Mouse (Mus musculus) adipocyte (in vitro differentiated cells): ENCODE results near the gene Emc4.

Source experiments
- DNase-seq: peaks from one replicate; pipeline ENCODE4 v3.0.0-alpha.2; 2016; ENCODE audit warnings: low spot score

The Emc4 gene

GRCm38 (mm10) chr2:112367726-112368673 is at the start of gene Emc4:
Emc4 (minus strand) TSS chr2:112368027.
- DNase-seq: peak; percentile 95

DNA sequence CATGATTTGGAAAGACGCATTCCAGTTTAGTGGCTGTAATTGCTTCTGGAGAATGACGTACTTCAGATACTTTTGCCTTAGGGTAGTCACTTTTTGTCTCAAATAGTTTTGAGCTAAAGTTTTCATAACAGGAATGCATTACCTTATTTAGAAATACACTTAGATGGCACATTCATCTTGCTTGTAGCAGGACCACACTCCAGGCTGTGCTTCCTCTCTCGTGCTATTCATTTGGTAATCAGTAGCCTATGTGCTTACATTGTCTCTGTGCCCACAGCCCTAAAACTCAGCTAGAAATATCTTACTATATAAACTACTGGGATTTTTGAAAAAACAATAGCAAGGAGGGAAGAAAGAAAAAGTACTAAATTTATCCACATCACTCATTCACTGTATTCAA is 39.2 kb upstream of the Emc4 start:
- no peak for DNase-seq

- DNase-seq: no peak
Observed at GRCm38 (mm10) chr2:112396649-112397048, 28.8 kb upstream of the Emc4 start.

GRCm38 (mm10) chr2:112393958-112394357 is 26.1 kb upstream of the Emc4 start:
- DNase-seq: no peak

- no peak for DNase-seq
Observed at GRCm38 (mm10) chr2:112392689-112393088, 24.9 kb upstream of the Emc4 start.

GRCm38 (mm10) chr2:112391346-112392000 is 23.6 kb upstream of the Emc4 start:
- DNase-seq: peak; percentile 53

DNA sequence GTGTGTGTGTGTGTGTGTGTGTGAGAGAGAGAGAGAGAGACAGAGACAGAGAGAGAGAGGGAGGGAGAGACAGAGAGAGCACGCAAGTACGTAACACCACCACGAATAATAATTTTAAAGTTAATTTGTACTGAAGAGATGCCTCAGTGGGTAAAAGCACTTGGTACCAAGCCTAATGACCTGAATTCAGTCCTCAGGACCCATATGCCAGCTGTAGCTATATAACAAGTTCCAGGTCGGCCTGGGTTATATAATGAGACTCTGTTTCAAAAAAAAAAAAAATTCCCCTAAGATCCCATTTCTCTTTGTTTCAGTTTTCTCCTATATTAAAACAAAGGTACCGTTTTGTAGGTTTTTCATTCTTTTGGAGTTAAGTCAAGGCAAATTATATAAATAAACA is 23.0 kb upstream of the Emc4 start:
- DNase-seq: no peak

DNA sequence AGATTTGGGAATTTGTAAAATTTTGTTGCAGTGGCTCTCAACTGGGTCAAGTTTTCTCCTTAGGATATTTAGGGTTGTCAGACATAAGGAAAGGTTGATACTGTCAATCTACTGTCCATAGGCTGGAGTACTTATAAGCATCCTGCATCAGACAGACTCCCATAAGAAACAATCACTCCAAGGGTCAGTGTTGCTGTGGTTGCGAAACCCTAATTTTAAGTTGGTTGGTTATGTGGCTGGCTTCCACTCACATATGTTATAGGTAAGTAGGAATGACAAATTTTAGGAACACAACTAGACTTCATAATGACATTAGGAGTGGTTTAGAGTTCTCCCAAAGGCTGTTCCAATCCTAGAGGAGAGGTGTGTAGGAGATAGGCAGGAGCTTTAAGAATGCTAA is 13.4 kb upstream of the Emc4 start:
- DNase-seq: no peak

DNA sequence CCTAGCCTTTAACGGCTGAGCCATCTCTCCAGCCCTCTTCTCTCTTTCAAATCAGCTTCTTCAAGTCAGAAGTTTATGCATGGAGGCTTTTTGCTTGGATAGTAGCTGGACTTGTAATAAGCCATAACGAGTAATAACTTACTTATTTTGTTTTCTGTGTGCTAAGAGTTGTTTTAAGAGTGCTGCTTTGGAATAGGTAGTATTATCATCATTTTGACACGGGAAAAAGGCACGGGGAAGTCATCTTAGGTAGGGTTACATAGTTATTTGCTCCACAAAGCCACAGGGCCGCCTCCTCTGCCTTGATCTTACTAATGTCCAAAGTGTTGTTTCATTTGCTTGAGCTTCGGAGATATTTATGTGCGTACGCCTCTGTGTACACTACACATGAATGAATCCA is 12.3 kb upstream of the Emc4 start:
- peak; percentile 33 for DNase-seq

- peak; percentile 95 for DNase-seq
Observed at GRCm38 (mm10) chr2:112378973-112379898, 11.4 kb upstream of the Emc4 start, which contains the start of gene Katnbl1. Katnbl1 (plus strand) TSS chr2:112379211.

DNA sequence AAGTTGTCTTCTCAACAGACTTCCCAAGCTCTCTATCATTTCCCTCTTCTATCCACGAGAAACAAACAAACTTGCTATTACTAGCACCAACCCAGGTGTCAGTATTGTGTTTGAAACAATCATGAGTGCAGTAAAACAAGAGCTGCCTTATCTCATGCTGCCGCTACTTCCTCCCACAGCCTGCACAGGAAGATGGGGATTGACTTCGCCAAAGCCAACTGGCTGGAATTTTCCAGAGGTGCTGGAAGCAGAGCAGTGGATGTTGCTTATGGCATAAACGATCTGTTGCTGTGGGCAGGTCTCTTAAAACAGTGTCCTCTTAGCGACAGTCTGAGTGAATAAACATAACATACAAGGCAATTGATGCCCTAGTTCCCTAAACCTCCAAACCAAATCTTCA is 6.8 kb upstream of the Emc4 start:
- no peak for DNase-seq

DNA sequence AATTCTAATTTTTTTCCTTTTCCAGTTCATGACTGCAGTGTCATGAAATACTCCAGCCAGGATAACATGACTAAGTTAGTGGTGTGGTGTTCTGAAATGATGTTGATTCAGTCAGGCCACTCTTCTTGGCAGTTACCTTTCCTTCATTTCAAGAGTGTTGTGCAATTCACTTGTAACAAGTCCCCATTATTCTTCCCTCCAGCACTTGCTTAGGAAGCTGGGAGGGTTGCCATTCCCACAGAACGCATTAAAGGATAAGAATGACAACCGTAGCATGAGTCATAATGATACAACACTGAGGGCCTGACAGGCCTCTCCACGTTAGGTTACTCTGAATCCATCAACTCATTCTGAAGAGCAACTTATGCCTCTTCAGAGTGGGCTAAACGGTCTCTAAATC is 5.3 kb upstream of the Emc4 start:
- peak; percentile 70 for DNase-seq

DNA sequence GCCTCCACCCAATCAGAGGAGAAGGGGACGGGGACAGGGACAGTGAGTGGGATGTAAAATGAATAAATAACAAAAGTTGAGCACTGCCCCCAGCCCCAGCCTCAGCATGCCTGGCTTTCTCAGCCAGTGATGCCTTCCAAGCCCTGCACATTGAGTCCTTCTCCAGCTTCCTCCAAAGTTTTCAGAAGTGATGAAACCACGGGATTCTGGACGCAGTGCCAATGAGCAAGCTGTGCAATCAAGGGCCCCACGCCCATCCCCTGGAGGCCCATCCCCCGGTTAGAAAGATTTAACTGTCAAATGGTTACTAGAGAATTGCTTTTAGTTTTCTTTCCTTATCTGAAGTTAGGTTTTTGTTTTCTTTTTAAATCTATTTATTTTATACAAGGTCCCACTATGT is 2.1 kb upstream of the Emc4 start:
- DNase-seq: peak; percentile 85

DNA sequence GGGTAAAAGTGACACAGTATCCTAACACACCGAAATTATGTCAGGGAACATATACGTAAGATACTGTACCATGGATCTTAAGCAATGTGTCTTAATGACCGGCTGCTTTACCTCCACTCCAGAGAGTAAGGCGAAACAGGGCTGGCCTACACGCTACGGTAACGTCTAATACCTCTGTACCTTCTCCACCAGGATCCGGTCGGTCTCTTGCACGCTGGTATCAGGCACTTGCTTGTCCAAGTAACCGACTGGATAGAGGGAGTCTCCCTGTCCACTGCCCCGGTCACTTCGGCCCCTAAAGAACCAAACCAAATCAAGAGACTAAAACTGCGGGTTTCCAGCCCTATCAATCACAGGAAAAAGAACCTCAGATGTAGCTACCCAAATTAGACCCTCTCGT is 605 bp downstream of the Emc4 start:
- peak; percentile 34 for DNase-seq

DNA sequence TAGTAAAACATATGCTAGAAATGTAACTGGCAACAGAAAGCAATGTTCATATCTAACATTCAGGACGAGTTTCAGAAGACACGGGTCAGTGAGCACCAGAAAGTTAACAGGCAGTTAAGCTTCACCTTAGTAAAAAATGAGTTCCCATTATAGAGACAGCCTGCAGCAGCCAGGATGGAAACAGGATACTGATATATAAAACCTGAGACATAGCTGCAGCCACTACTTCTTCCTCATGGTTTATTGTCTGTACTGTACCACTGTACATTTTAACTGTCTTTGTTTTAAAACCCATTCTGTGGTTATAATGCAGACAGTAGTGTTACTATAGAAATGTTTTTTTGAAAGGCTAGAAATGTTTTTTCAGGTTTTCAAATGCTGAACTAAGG is 7.1 kb downstream of the Emc4 start:
- DNase-seq: no peak

GRCm38 (mm10) chr2:112360012-112360780 is 7.6 kb downstream of the Emc4 start:
- no peak for DNase-seq

DNA sequence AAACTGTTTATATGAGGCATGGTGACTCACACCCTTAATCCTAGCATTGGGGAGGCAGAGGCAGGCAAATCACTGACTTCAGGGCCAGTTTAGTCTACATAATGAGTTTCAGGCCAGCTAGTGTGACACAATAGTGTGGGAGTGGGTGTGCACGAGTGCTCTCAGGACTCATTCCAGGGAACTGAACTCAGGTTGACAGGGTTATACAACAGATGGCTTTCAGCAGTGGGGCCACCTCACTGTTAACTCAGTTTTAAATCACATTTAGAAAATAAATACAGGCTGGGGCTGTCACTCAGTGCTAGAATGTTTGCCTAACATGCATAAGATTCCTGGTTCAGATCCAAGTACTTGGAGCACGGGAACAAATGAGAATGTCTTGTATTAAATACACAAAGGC is 8.2 kb downstream of the Emc4 start:
- peak; percentile 51 for DNase-seq

GRCm38 (mm10) chr2:112353685-112354455 is 14.0 kb downstream of the Emc4 start:
- DNase-seq: no peak

DNA sequence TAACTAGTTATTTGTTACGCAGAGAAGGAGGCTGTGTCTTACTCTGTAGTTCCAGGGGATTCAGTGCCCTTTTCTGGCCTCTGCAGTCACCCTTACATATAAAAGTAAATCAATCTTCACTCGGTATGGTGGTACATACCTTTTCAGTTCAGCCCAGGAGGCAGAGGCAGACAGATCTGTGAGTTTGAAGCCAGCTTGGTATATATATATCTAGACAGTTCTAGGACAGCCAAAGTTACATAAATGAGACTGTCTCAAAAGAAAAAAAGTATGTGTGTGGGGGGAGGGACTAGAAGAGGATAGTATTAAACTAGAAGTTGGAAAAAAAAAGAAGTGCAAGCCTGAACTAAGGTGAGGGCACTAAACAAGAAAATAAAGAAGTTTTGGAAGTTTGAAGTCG is 19.6 kb downstream of the Emc4 start:
- no peak for DNase-seq

DNA sequence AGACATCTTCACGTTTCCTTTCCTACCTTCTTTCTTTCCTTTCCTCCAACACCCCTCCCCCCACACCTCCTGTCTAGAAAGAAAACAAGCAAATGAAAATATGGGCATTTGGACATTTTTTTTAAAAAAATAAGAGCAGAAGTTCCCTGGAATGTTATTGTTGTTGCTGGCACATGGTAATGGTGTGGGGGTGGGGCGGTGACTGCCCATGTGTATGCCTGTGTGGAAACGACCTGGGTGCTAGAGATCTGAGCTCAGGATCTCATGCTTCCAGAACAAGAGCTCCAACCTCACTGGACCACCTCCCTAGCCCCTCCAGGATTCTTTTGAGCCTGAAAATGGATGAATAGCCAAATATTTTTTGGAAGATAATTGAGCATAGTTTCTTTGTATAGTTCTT is 26.7 kb downstream of the Emc4 start:
- DNase-seq: peak; percentile 83

GRCm38 (mm10) chr2:112339736-112340135 is 28.1 kb downstream of the Emc4 start:
- no peak for DNase-seq
